In genomic region chr5:66997600-66997930, GRCm38 (mm10) we compare ENCODE assay signal across 8 mouse cellular contexts.
DNase-seq lines count a peak whose midpoint lies in the region; ATAC-seq and TF ChIP-seq lines count a peak whose summit lies in the region.

No protein-coding gene starts in this region.

- WGBS in heart, postnatal 0 days: 25% methylated on average over 7 of the region's 7 CpGs
- 30% methylated on average over 7 of the region's 7 CpGs for WGBS in embryonic facial prominence, embryonic 14.5 days
- 19% methylated on average over 7 of the region's 7 CpGs for WGBS in hindbrain, embryonic 15.5 days
- 16% methylated on average over 7 of the region's 7 CpGs for WGBS in midbrain, embryonic 15.5 days

- no peak for DNase-seq in heart, postnatal 0 days (ENCODE audit: low spot score)
- DNase-seq in heart, adult 9 months (ENCODE audit: low spot score in 2 of 2): no peak
- no peak for DNase-seq in embryonic facial prominence, embryonic 14.5 days (ENCODE audit: low spot score)
- DNase-seq in T-cell, adult 2 months (ENCODE audit: low spot score): no peak
- no peak for DNase-seq in lung, postnatal 25 days (ENCODE audit: low spot score)
- no peak for DNase-seq in cerebellum, adult 18-20 months

- H3K27me3 ChIP-seq in heart, postnatal 0 days (ENCODE audit: control insufficient read depth, insufficient read depth, low read length): peaks cover 32% of the 10 kb centered on the region
- no peaks in the 10 kb centered on the region for H3K27me3 ChIP-seq in embryonic facial prominence, embryonic 14.5 days (replicated peaks; ENCODE audit: control insufficient read depth, insufficient read depth, low read length)
- H3K27me3 ChIP-seq in hindbrain, embryonic 15.5 days: no peaks in the 10 kb centered on the region
- no peaks in the 10 kb centered on the region for H3K27me3 ChIP-seq in midbrain, embryonic 15.5 days (replicated peaks)

- peak overlapping the region; percentile 61 for H3K4me2 ChIP-seq in heart, postnatal 0 days (ENCODE audit: low read depth, low read length)
- H3K4me2 ChIP-seq in embryonic facial prominence, embryonic 14.5 days (ENCODE audit: low read depth, low read length): peak overlapping the region; percentile 74
- peak overlapping the region; percentile 68 for H3K4me2 ChIP-seq in hindbrain, embryonic 15.5 days
- H3K4me2 ChIP-seq in midbrain, embryonic 15.5 days: peak overlapping the region; percentile 59

- H3K36me3 ChIP-seq in heart, postnatal 0 days (replicated peaks; ENCODE audit: control insufficient read depth, insufficient read depth, low read length): 0 out of 2 replicates have a peak, but pooled peaks cover 4% of the 10 kb centered on the region
- H3K36me3 ChIP-seq in embryonic facial prominence, embryonic 14.5 days (ENCODE audit: control insufficient read depth, insufficient read depth, low read length): 0 out of 2 replicates have a peak, but pooled peaks cover 13% of the 10 kb centered on the region
- peaks cover 4% of the 10 kb centered on the region; the same call in 1 of the 2 replicates for H3K36me3 ChIP-seq in hindbrain, embryonic 15.5 days
- H3K36me3 ChIP-seq in midbrain, embryonic 15.5 days (replicated peaks): no peaks in the 10 kb centered on the region

- H3K27ac ChIP-seq in heart, postnatal 0 days (ENCODE audit: low read depth): no peak overlapping the region
- H3K27ac ChIP-seq in embryonic facial prominence, embryonic 14.5 days (replicated peaks; ENCODE audit: low read depth, low read length): no peak overlapping the region
- peak overlapping the region; percentile 72; the same call in 1 of the 2 replicates for H3K27ac ChIP-seq in hindbrain, embryonic 15.5 days (replicated peaks)
- H3K27ac ChIP-seq in midbrain, embryonic 15.5 days: no peak overlapping the region

- TF ChIP-seq CTCF in heart, postnatal 0 days (IDR thresholded peaks at IDR 0.05; ENCODE audit: low read depth): no peak

- H3K4me3 ChIP-seq in heart, postnatal 0 days (ENCODE audit: low read depth, low read length): no peak overlapping the region
- H3K4me3 ChIP-seq in embryonic facial prominence, embryonic 14.5 days (ENCODE audit: low read depth, low read length): peak overlapping the region; percentile 37
- peak overlapping the region; percentile 38 for H3K4me3 ChIP-seq in hindbrain, embryonic 15.5 days
- peak overlapping the region; percentile 40 for H3K4me3 ChIP-seq in midbrain, embryonic 15.5 days

- TF ChIP-seq EP300 in heart, postnatal 0 days (IDR thresholded peaks at IDR 0.05; ENCODE audit: low read depth): no peak

- no peaks in the 10 kb centered on the region for H3K9me3 ChIP-seq in heart, postnatal 0 days (replicated peaks; ENCODE audit: control insufficient read depth, low read length)
- H3K9me3 ChIP-seq in embryonic facial prominence, embryonic 14.5 days (ENCODE audit: control insufficient read depth, low read length): no peaks in the 10 kb centered on the region
- no peaks in the 10 kb centered on the region for H3K9me3 ChIP-seq in hindbrain, embryonic 15.5 days
- H3K9me3 ChIP-seq in midbrain, embryonic 15.5 days: no peaks in the 10 kb centered on the region

- no peak for ATAC-seq in heart, postnatal 0 days (ENCODE audit: insufficient read depth, low read depth)
- ATAC-seq in embryonic facial prominence, embryonic 14.5 days (ENCODE audit: low read depth): no peak
- peak; percentile 37; the same call in 1 of the 2 replicates for ATAC-seq in hindbrain, embryonic 15.5 days (ENCODE audit: low FRiP score, low read depth)
- ATAC-seq in midbrain, embryonic 15.5 days (replicated peaks): no peak

- H3K4me1 ChIP-seq in heart, postnatal 0 days (ENCODE audit: control insufficient read depth, insufficient read depth): no peaks in the 10 kb centered on the region
- peaks cover 25% of the 10 kb centered on the region for H3K4me1 ChIP-seq in embryonic facial prominence, embryonic 14.5 days (ENCODE audit: control insufficient read depth, insufficient read depth, low read length)
- peaks cover 23% of the 10 kb centered on the region for H3K4me1 ChIP-seq in hindbrain, embryonic 15.5 days (replicated peaks)
- peaks cover 22% of the 10 kb centered on the region for H3K4me1 ChIP-seq in midbrain, embryonic 15.5 days

- H3K9ac ChIP-seq in heart, postnatal 0 days (replicated peaks; ENCODE audit: low read depth, low read length): no peak overlapping the region
- peak overlapping the region; percentile 45 for H3K9ac ChIP-seq in embryonic facial prominence, embryonic 14.5 days (ENCODE audit: low read depth, low read length)
- peak overlapping the region; percentile 45; the same call in 1 of the 2 replicates for H3K9ac ChIP-seq in hindbrain, embryonic 15.5 days
- H3K9ac ChIP-seq in midbrain, embryonic 15.5 days: peak overlapping the region; percentile 37
